Mouse (Mus musculus): ENCODE results near the gene Prkcq.

Gene Prkcq

GRCm38 (mm10) chr2:11186586-11186985, 14.7 kb downstream of the Prkcq start:
- in situ Hi-C loops (cut with MseI, MboI) = no loop called here

- in situ Hi-C loops (cut with MseI, MboI) = no loop called here
Measured at GRCm38 (mm10) chr2:11187166-11187565, 15.3 kb downstream of the Prkcq start.

GRCm38 (mm10) chr2:11188279-11188678, 16.4 kb downstream of the Prkcq start:
- in situ Hi-C loops (cut with MseI, MboI) = no loop called here

- in situ Hi-C loops (cut with MseI, MboI) = no loop called here
Measured at GRCm38 (mm10) chr2:11189150-11189767, 17.4 kb downstream of the Prkcq start.

- in situ Hi-C loops (cut with MseI, MboI) = no loop called here
Measured at GRCm38 (mm10) chr2:11192281-11193098, 20.6 kb downstream of the Prkcq start.

- in situ Hi-C loops (cut with MseI, MboI) = no loop called here
Measured at GRCm38 (mm10) chr2:11193099-11193618, 21.3 kb downstream of the Prkcq start.

GRCm38 (mm10) chr2:11194732-11195340, 22.9 kb downstream of the Prkcq start:
- in situ Hi-C loops (cut with MseI, MboI) = no loop called here

- in situ Hi-C loops (cut with MseI, MboI) = no loop called here
Measured at GRCm38 (mm10) chr2:11196071-11196470, 24.2 kb downstream of the Prkcq start.

- in situ Hi-C loops (cut with MseI, MboI) = no loop called here
Measured at GRCm38 (mm10) chr2:11196952-11197559, 25.1 kb downstream of the Prkcq start.

GRCm38 (mm10) chr2:11199624-11200023, 27.7 kb downstream of the Prkcq start:
- in situ Hi-C loops (cut with MseI, MboI) = no loop called here

- in situ Hi-C loops (cut with MseI, MboI) = no loop called here
Measured at GRCm38 (mm10) chr2:11202841-11203240, 30.9 kb downstream of the Prkcq start.

GRCm38 (mm10) chr2:11203261-11203660, 31.4 kb downstream of the Prkcq start:
- in situ Hi-C loops (cut with MseI, MboI) = no loop called here

GRCm38 (mm10) chr2:11204232-11204631, 32.3 kb downstream of the Prkcq start:
- in situ Hi-C loops (cut with MseI, MboI) = no loop called here

- in situ Hi-C loops (cut with MseI, MboI) = no loop called here
Measured at GRCm38 (mm10) chr2:11204961-11205360, 33.1 kb downstream of the Prkcq start.

- in situ Hi-C loops (cut with MseI, MboI) = no loop called here
Measured at GRCm38 (mm10) chr2:11205720-11206119, 33.8 kb downstream of the Prkcq start.

GRCm38 (mm10) chr2:11208263-11208662, 36.4 kb downstream of the Prkcq start:
- in situ Hi-C loops (cut with MseI, MboI) = no loop called here

- in situ Hi-C loops (cut with MseI, MboI) = no loop called here
Measured at GRCm38 (mm10) chr2:11209335-11209734, 37.4 kb downstream of the Prkcq start.

- in situ Hi-C loops (cut with MseI, MboI) = no loop called here
Measured at GRCm38 (mm10) chr2:11210241-11210916, 38.5 kb downstream of the Prkcq start.

GRCm38 (mm10) chr2:11211961-11212562, 40.2 kb downstream of the Prkcq start:
- in situ Hi-C loops (cut with MseI, MboI) = no loop called here

GRCm38 (mm10) chr2:11216421-11216820, 44.5 kb downstream of the Prkcq start:
- in situ Hi-C loops (cut with MseI, MboI) = no loop called here

- in situ Hi-C loops (cut with MseI, MboI) = no loop called here
Measured at GRCm38 (mm10) chr2:11216847-11217246, 44.9 kb downstream of the Prkcq start.
